Mouse (Mus musculus): ENCODE measurements at regions not wholly inside any gene's neighbourhood (a gene's known extent, or its start where the extent isn't known, plus 50 kb on each side); places are given as distances from the start of the nearest gene placed in this dataset.

GRCm38 (mm10) chr10:48425501-48425900, 1363.1 kb downstream of the Grik2 start:
- no peak for TF ChIP-seq CTCF (IDR thresholded peaks at IDR 0.05; ENCODE audit: low read depth, low read length)
- no peak for TF ChIP-seq POLR2A (IDR thresholded peaks at IDR 0.05; ENCODE audit: extremely low read depth, insufficient read depth, low read length)
